Mouse (Mus musculus) lung, postnatal 0 days (tissue): ENCODE measurements around the gene Snupn. TPM values are rescaled to one million over a fixed set of nuclear protein-coding genes. Genes with fewer than 3 reads are reported as not detected.
"Not testable (repeated sequence)": the region's sequence is repeated elsewhere in the genome, so short reads cannot be mapped to it uniquely, and the experiment has no call there.

Experiments used
- ATAC-seq: fragments of 200-750 bp; cut with Nextera tagmentation; 2 replicates; pipeline ENCODE4 v1.8.0; 2017; ENCODE audit warnings: moderate library complexity
- DNase-seq: peaks from one replicate; pipeline ENCODE4 v3.0.0-alpha.2; 2016; ENCODE audit warnings: low spot score
- H3K27ac ChIP-seq: fragments of 300-500 bp; sonication (generic); 2 replicates; pipeline ENCODE4 v1.5.1; 2014; ENCODE audit warnings: antibody characterized with exemption, mild to moderate bottlenecking, low read length, mixed read lengths
- H3K27me3 ChIP-seq: fragments of 300-500 bp; sonication (generic); replicated peaks from 2 replicates; pipeline ENCODE4 v1.6.1; 2014; ENCODE audit warnings: low read length, mixed read lengths; ENCODE audit not compliant: insufficient read depth
- H3K36me3 ChIP-seq: fragments of 300-500 bp; sonication (generic); 2 replicates; pipeline ENCODE4 v1.6.1; 2014; ENCODE audit warnings: low read length, mixed read lengths; ENCODE audit not compliant: insufficient read depth
- H3K4me1 ChIP-seq: fragments of 300-500 bp; sonication (generic); 2 replicates; pipeline ENCODE4 v1.6.1; 2014; ENCODE audit warnings: antibody characterized with exemption, low read depth, low read length, mixed read lengths; ENCODE audit not compliant: insufficient read depth
- H3K4me2 ChIP-seq: fragments of 300-500 bp; sonication (generic); replicated peaks from 2 replicates; pipeline ENCODE4 v1.6.1; 2014; ENCODE audit warnings: low read depth, mild to moderate bottlenecking, low read length, moderate library complexity, mixed read lengths
- H3K4me3 ChIP-seq: fragments of 300-500 bp; sonication (generic); 2 replicates; pipeline ENCODE4 v1.5.1; 2014; ENCODE audit warnings: low read depth, low read length
- H3K9ac ChIP-seq: fragments of 300-500 bp; sonication (generic); replicated peaks from 2 replicates; pipeline ENCODE4 v1.6.1; 2014; ENCODE audit warnings: low read depth, mild to moderate bottlenecking
- H3K9me3 ChIP-seq: fragments of 300-500 bp; sonication (generic); 2 replicates; pipeline ENCODE4 v1.6.1; 2016; ENCODE audit warnings: low read length, mixed read lengths
- CTCF ChIP-seq: IDR thresholded peaks from 2 replicates; pipeline ENCODE4 v1.5.1; 2016; ENCODE audit warnings: antibody characterized with exemption, mild to moderate bottlenecking
- EP300 ChIP-seq: IDR thresholded peaks from 2 replicates; pipeline ENCODE4 v1.6.1; 2016; ENCODE audit warnings: antibody characterized with exemption, mild to moderate bottlenecking, control low read depth
- WGBS: fragments of 180-500 bp; shearing (Covaris S2); extraction: QIAGEN DNeasy Blood & Tissue Kit; methylation state at CpG from one replicate; pipeline ENCODE4 v1.1.7; 2014; 5-methylcytosine and 5-hydroxymethylcytosine counted together
- polyA plus RNA-seq: library from polyadenylated mRNA; unstranded; fragments of >200 nt; fragmentation: Nextera tagmentation; extraction: Ambion mirVana; gene quantifications from 2 replicates; pipeline ENCODE4 v1.2.1, GENCODE M21; 2015

Gene Snupn
- polyA plus RNA-seq, 1 experiment from 2014 or later: 12.7 TPM

- H3K27me3 ChIP-seq: no peaks in the 10 kb centered on the region
- under 1% methylated on average over 73 of the region's 73 CpGs for WGBS
- H3K27ac ChIP-seq: peak within 1 kb of the TSS; percentile 90
- no peaks in the 10 kb centered on the region for H3K9me3 ChIP-seq
- H3K36me3 ChIP-seq: no peaks in the 10 kb centered on the region
- peak within 1 kb of the TSS; percentile 24 for H3K9ac ChIP-seq
- peak; percentile 100 for DNase-seq
- TF ChIP-seq EP300 (peak; percentile 61), CTCF (peak; percentile 61)
- ATAC-seq: peak; percentile 96
- H3K4me2 ChIP-seq: peak within 1 kb of the TSS; percentile 86
- peak within 1 kb of the TSS; percentile 66 for H3K4me3 ChIP-seq
- 0 out of 2 replicates have a peak, but pooled peaks cover 4% of the 10 kb centered on the region for H3K4me1 ChIP-seq
Measured at GRCm38 (mm10) chr9:56937223-56938160, 13.2 kb upstream of the Snupn start, which contains the start of gene Imp3. Imp3 (plus strand) TSS chr9:56937475.

GRCm38 (mm10) chr9:56938374-56938773, 12.3 kb upstream of the Snupn start:
- 0 out of 2 replicates have a peak, but pooled peaks cover 4% of the 10 kb centered on the region for H3K4me1 ChIP-seq
- TF ChIP-seq CTCF (no peak), EP300 (peak; percentile 77)
- WGBS: 0% methylated on average over 7 of the region's 7 CpGs
- H3K9me3 ChIP-seq: no peaks in the 10 kb centered on the region
- H3K27ac ChIP-seq: peak overlapping the region; percentile 90
- no peaks in the 10 kb centered on the region for H3K27me3 ChIP-seq
- H3K4me3 ChIP-seq: peak overlapping the region; percentile 66
- H3K4me2 ChIP-seq: peak overlapping the region; percentile 86
- DNase-seq (peak; percentile 84), ATAC-seq (peak; percentile 30)
- H3K9ac ChIP-seq: peak overlapping the region; percentile 24
- no peaks in the 10 kb centered on the region for H3K36me3 ChIP-seq

- not testable (repeated sequence) for H3K36me3 ChIP-seq, H3K9me3 ChIP-seq, H3K4me3 ChIP-seq, H3K4me1 ChIP-seq, H3K27me3 ChIP-seq, ATAC-seq, H3K27ac ChIP-seq, H3K4me2 ChIP-seq, H3K9ac ChIP-seq
- peak; percentile 86 for DNase-seq
- TF ChIP-seq CTCF: peak; percentile 81
- 19% methylated on average over 3 of the region's 3 CpGs for WGBS
Measured at GRCm38 (mm10) chr9:56947481-56947880, 3.2 kb upstream of the Snupn start.

- H3K4me2 ChIP-seq, H3K4me1 ChIP-seq, ATAC-seq, H3K4me3 ChIP-seq, H3K9ac ChIP-seq, H3K27ac ChIP-seq, DNase-seq, H3K36me3 ChIP-seq, H3K27me3 ChIP-seq, H3K9me3 ChIP-seq: not testable (repeated sequence)
- 70% methylated on average over 5 of the region's 5 CpGs for WGBS
Measured at GRCm38 (mm10) chr9:56948699-56949098, 2.0 kb upstream of the Snupn start.

- DNase-seq: no peak
Measured at GRCm38 (mm10) chr9:56949767-56950166, 911 bp upstream of the Snupn start.

GRCm38 (mm10) chr9:56953562-56953961, 2.9 kb downstream of the Snupn start:
- no peaks in the 10 kb centered on the region for H3K36me3 ChIP-seq
- ATAC-seq: no peak
- H3K9me3 ChIP-seq: no peaks in the 10 kb centered on the region
- H3K9ac ChIP-seq: no peak overlapping the region
- no peak overlapping the region for H3K4me3 ChIP-seq
- no peaks in the 10 kb centered on the region for H3K27me3 ChIP-seq
- no peak overlapping the region for H3K4me2 ChIP-seq
- H3K27ac ChIP-seq: no peak overlapping the region
- DNase-seq: no peak
- TF ChIP-seq EP300: no peak
- TF ChIP-seq CTCF: peak; percentile 22; the same call in 1 of the 2 replicates
- peaks cover 3% of the 10 kb centered on the region for H3K4me1 ChIP-seq
- WGBS: 97% methylated on average over 1 of the region's 1 CpGs

More at GRCm38 (mm10) chr9:56949767-56950166, 911 bp upstream of the Snupn start:
- TF ChIP-seq EP300 (no peak), CTCF (no peak)
- Histone ChIP-seq H3K27ac (no peak overlapping the region), H3K9me3 (no peaks in the 10 kb centered on the region), H3K4me3 (no peak overlapping the region; the same call in 1 of the 2 replicates), H3K27me3 (no peaks in the 10 kb centered on the region), H3K9ac (no peak overlapping the region), H3K4me2 (peak overlapping the region; percentile 49), H3K4me1 (peaks cover 3% of the 10 kb centered on the region), H3K36me3 (no peaks in the 10 kb centered on the region)
- no peak for ATAC-seq
- 15% methylated on average over 13 of the region's 13 CpGs for WGBS
